15 mouse cellular contexts compared by ENCODE assay signal in the genomic region with DNA sequence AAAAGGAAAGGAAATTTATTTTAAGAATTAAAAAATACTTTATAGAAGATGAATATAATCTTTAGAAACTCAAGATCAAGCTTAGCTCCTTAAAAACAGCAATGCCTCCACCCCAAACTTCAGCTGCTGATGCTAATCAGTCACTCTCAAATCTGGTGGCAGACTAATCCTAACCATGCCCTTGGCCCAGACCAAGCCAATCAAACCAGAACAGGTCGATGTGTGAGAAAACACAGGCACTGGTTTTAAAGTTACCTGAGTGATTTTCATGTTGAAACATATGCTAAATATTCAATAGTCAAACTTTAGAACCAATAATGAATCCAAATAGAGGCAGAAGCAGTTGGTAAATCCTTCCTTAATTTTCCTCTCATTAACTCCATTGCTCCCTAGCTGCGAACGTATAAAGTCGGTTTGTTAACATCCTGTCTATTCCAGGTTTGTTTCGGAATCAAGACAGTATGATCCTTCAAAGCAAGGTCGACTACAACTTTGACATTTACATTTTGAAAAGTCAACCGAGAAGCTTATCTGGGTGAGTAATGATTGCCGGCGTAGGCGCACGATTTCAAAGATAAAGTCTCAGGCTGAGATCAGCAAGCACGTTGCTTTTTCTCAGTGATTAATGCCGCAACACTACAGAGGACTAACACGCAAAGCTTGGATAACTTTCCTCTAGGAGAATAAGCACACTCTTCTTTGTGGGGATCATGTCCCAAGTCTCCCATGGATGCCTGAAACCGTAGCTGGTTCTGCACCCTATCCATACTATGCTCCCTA. TPM values are rescaled to one million over a fixed set of nuclear protein-coding genes. Genes with fewer than 3 reads are reported as not detected.
DNase-seq lines count a peak whose midpoint lies in the region; ATAC-seq and TF ChIP-seq lines count a peak whose summit lies in the region.
"Had no signal": no experiment of that assay in that cellular context is flagged by ENCODE, and none has a peak within 500 bp of the region (broad histone marks: within the 10 kb centered on the region; RNA-seq: fewer than 3 reads in every experiment).

No protein-coding gene starts in this region.

- H3K36me3 ChIP-seq in liver, embryonic 12.5 days = no peaks in the 10 kb centered on the region
- no peaks in the 10 kb centered on the region for H3K36me3 ChIP-seq in intestine, postnatal 0 days (ENCODE audit: control insufficient read depth, insufficient read depth)
- no peaks in the 10 kb centered on the region for H3K36me3 ChIP-seq in stomach, embryonic 16.5 days (ENCODE audit: control insufficient read depth, insufficient read depth, low read length)
- H3K36me3 ChIP-seq: neural tube, embryonic 13.5 days; stomach, embryonic 15.5 days had no signal

- H3K27ac ChIP-seq in liver, embryonic 12.5 days = no peak overlapping the region
- no peak overlapping the region for H3K27ac ChIP-seq in intestine, postnatal 0 days (ENCODE audit: low read depth, low read length)
- no peak overlapping the region for H3K27ac ChIP-seq in stomach, embryonic 16.5 days (ENCODE audit: low read length)
- H3K27ac ChIP-seq: neural tube, embryonic 13.5 days; stomach, embryonic 15.5 days had no signal

- peak overlapping the region; percentile 1; the same call in 1 of the 2 replicates for H3K4me2 ChIP-seq in liver, embryonic 12.5 days
- H3K4me2 ChIP-seq in intestine, postnatal 0 days (replicated peaks; ENCODE audit: low read depth) = peak overlapping the region; percentile 17; the same call in 1 of the 2 replicates
- peak overlapping the region; percentile 26; the same call in 1 of the 2 replicates for H3K4me2 ChIP-seq in stomach, embryonic 16.5 days (ENCODE audit: low read depth, low read length)
- H3K4me2 ChIP-seq: lung, embryonic 14.5 days; neural tube, embryonic 13.5 days; stomach, embryonic 15.5 days had no signal

- H3K4me1 ChIP-seq in liver, embryonic 12.5 days = no peaks in the 10 kb centered on the region
- 0 out of 2 replicates have a peak, but pooled peaks cover 3% of the 10 kb centered on the region for H3K4me1 ChIP-seq in intestine, postnatal 0 days (replicated peaks; ENCODE audit: control insufficient read depth, insufficient read depth, low read length)
- H3K4me1 ChIP-seq in stomach, embryonic 16.5 days (ENCODE audit: control insufficient read depth, insufficient read depth, low read length) = 0 out of 2 replicates have a peak, but pooled peaks cover 5% of the 10 kb centered on the region

- DNase-seq in liver = no peak
- DNase-seq in adrenal gland, postnatal 10 days = peak; percentile 65
- no peak for DNase-seq in thymus, postnatal 36 days
- DNase-seq in gastrocnemius, postnatal 14 days = no peak
- DNase-seq: heart, postnatal 10 days; layer of hippocampus, adult 9-11 months; lung, embryonic 14.5 days; thymus, postnatal 25 days had no signal

- no peak overlapping the region for H3K9ac ChIP-seq in liver, embryonic 12.5 days
- H3K9ac ChIP-seq in intestine, postnatal 0 days (ENCODE audit: low read depth, low read length) = no peak overlapping the region
- H3K9ac ChIP-seq in stomach, embryonic 16.5 days (ENCODE audit: low read length) = no peak overlapping the region
- H3K9ac ChIP-seq: lung, embryonic 14.5 days; neural tube, embryonic 13.5 days; stomach, embryonic 15.5 days had no signal

- WGBS in liver, embryonic 12.5 days (ENCODE audit: insufficient replicate concordance) = 59% methylated on average over 15 of the region's 15 CpGs
- WGBS in intestine, postnatal 0 days = 41% methylated on average over 15 of the region's 15 CpGs
- 37% methylated on average over 15 of the region's 15 CpGs for WGBS in stomach, embryonic 16.5 days

- peaks cover 15% of the 10 kb centered on the region for H3K27me3 ChIP-seq in liver, embryonic 12.5 days (replicated peaks)
- no peaks in the 10 kb centered on the region for H3K27me3 ChIP-seq in intestine, postnatal 0 days (replicated peaks; ENCODE audit: control insufficient read depth, insufficient read depth, low read length)
- no peaks in the 10 kb centered on the region for H3K27me3 ChIP-seq in stomach, embryonic 16.5 days (ENCODE audit: control insufficient read depth, insufficient read depth, low read length)
- H3K27me3 ChIP-seq: stomach, embryonic 15.5 days had no signal

- no peak for TF ChIP-seq CTCF in intestine, postnatal 0 days (IDR thresholded peaks at IDR 0.05; ENCODE audit: low read depth)

- no peak for ATAC-seq in liver, embryonic 12.5 days
- ATAC-seq in intestine, postnatal 0 days = no peak
- no peak for ATAC-seq in stomach, embryonic 16.5 days (ENCODE audit: insufficient read depth, low FRiP score)
- ATAC-seq: forebrain, embryonic 14.5 days; hindbrain, embryonic 16.5 days had no signal

- intact Hi-C loops in gastrocnemius, postnatal 14 days (cut with DNase I; ENCODE audit: low total_unique reads) = no loop called here

- H3K9me3 ChIP-seq in liver, embryonic 12.5 days (replicated peaks) = no peaks in the 10 kb centered on the region
- H3K9me3 ChIP-seq in intestine, postnatal 0 days (ENCODE audit: control insufficient read depth) = no peaks in the 10 kb centered on the region
- H3K9me3 ChIP-seq in stomach, embryonic 16.5 days (replicated peaks; ENCODE audit: control insufficient read depth, low read length) = no peaks in the 10 kb centered on the region
- H3K9me3 ChIP-seq: neural tube, embryonic 13.5 days; stomach, embryonic 15.5 days had no signal

- H3K4me3 ChIP-seq in liver, embryonic 12.5 days = no peak overlapping the region
- no peak overlapping the region for H3K4me3 ChIP-seq in intestine, postnatal 0 days (ENCODE audit: low read depth, low read length)
- peak overlapping the region; percentile 1; the same call in 1 of the 2 replicates for H3K4me3 ChIP-seq in stomach, embryonic 16.5 days (replicated peaks; ENCODE audit: low read length)
- H3K4me3 ChIP-seq: neural tube, embryonic 13.5 days; stomach, embryonic 15.5 days had no signal

RNA-seq across cellular contexts. Expression of gene Cobll1, which starts 6.3 kb away (rescaled TPM):
- polyA plus RNA-seq in liver, embryonic 12.5 days (2016; fragmentation: Nextera tagmentation; extraction: Ambion mirVana) = 4.3 and 4.4 TPM in 2 replicates
- 100 to 1,000 TPM; 106 to 124 TPM for total RNA-seq in adrenal gland, postnatal 10 days (2021)
- polyA plus RNA-seq in intestine, postnatal 0 days (2015; fragmentation: Nextera tagmentation; extraction: Ambion mirVana) = 14.2 and 17.3 TPM in 2 replicates
- polyA plus RNA-seq in stomach, embryonic 16.5 days (2015; fragmentation: Nextera tagmentation; extraction: Ambion mirVana) = 17.1 and 19.3 TPM in 2 replicates
- total RNA-seq in gastrocnemius, postnatal 14 days (2021) = 1 to 10 TPM; 6.3 to 6.4 TPM
